In the genomic region with DNA sequence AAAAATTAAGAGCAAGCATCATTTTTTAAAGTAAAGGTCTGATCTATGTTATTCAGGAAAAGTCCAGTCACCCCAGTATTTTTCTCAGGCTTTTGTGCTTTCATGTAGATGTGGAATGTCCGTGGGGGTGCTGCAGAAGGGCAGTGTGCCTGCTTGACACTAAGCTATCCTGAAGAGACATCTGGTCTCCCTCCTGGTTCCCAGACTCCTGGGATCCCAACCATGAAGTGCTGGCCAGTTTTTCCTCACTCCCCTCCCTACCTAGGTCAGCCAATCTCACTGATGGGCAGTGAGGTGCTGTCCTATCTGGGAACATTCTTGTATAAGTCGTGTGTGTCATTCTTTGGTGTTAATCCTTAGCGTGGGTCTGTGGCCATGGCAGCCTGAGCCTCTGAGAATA, we compare ENCODE assay signal across 10 mouse cellular contexts.
"Had no signal": no experiment of that assay in that cellular context is flagged by ENCODE, and none has a peak within 500 bp of the region (broad histone marks: within the 10 kb centered on the region; RNA-seq: fewer than 3 reads in every experiment).

No protein-coding gene starts in this region.

- H3K4me3 ChIP-seq: left cerebral cortex, adult 2 months; limb, embryonic 12.5 days; midbrain, embryonic 15.5 days; neural tube, embryonic 12.5 days had no signal

- H3K36me3 ChIP-seq: limb, embryonic 12.5 days; midbrain, embryonic 15.5 days; neural tube, embryonic 12.5 days had no signal

- ATAC-seq: midbrain, embryonic 15.5 days had no signal

- H3K27ac ChIP-seq: left cerebral cortex, adult 2 months; limb, embryonic 12.5 days; liver, embryonic 14.5 days; midbrain, embryonic 15.5 days; neural tube, embryonic 12.5 days; stomach, postnatal 0 days had no signal

- DNase-seq: kidney, postnatal 10 days; lung, adult 18-20 months; lung, postnatal 36 days; thymus, postnatal 4 days had no signal

- H3K9ac ChIP-seq: limb, embryonic 12.5 days; liver, embryonic 14.5 days; midbrain, embryonic 15.5 days; neural tube, embryonic 12.5 days had no signal

- H3K9me3 ChIP-seq: limb, embryonic 12.5 days; midbrain, embryonic 15.5 days; neural tube, embryonic 12.5 days had no signal

- H3K4me1 ChIP-seq: neural tube, embryonic 12.5 days had no signal

- H3K27me3 ChIP-seq: limb, embryonic 12.5 days; midbrain, embryonic 15.5 days; neural tube, embryonic 12.5 days had no signal

- H3K4me2 ChIP-seq: limb, embryonic 12.5 days; midbrain, embryonic 15.5 days; neural tube, embryonic 12.5 days had no signal
